Mouse (Mus musculus) forebrain, embryonic 13.5 days (tissue): ENCODE measurements at regions not wholly inside any gene's neighbourhood (a gene's known extent, or its start where the extent isn't known, plus 50 kb on each side); places are given as distances from the start of the nearest gene placed in this dataset.

Experiments
- ATAC-seq: fragments of 200-750 bp; cut with Nextera tagmentation; 2 replicates; pipeline ENCODE4 v1.8.0; 2017
- H3K27ac ChIP-seq: fragments of 300-500 bp; sonication (generic); 2 replicates; pipeline ENCODE4 v1.5.1; 2015; ENCODE audit warnings: inconsistent platforms, mild to moderate bottlenecking, moderate library complexity
- H3K27me3 ChIP-seq: fragments of 300-500 bp; sonication (generic); 2 replicates; pipeline ENCODE4 v1.6.1; 2015; ENCODE audit warnings: mild to moderate bottlenecking, inconsistent platforms
- H3K36me3 ChIP-seq: fragments of 300-500 bp; sonication (generic); 2 replicates; pipeline ENCODE4 v1.6.1; 2015; ENCODE audit warnings: mild to moderate bottlenecking, inconsistent platforms; ENCODE audit not compliant: poor library complexity, severe bottlenecking
- H3K4me1 ChIP-seq: fragments of 300-500 bp; sonication (generic); 2 replicates; pipeline ENCODE4 v1.6.1; 2015; ENCODE audit warnings: inconsistent platforms
- H3K4me2 ChIP-seq: fragments of 300-500 bp; sonication (generic); 2 replicates; pipeline ENCODE4 v1.6.1; 2015; ENCODE audit warnings: inconsistent platforms, mild to moderate bottlenecking, moderate library complexity
- H3K4me3 ChIP-seq: fragments of 300-500 bp; sonication (generic); 2 replicates; pipeline ENCODE4 v1.5.1; 2015; ENCODE audit warnings: mild to moderate bottlenecking, inconsistent platforms
- H3K9ac ChIP-seq: fragments of 300-500 bp; sonication (generic); 2 replicates; pipeline ENCODE4 v1.6.1; 2015; ENCODE audit warnings: mild to moderate bottlenecking, inconsistent platforms
- H3K9me3 ChIP-seq: fragments of 300-500 bp; sonication (generic); replicated peaks from 2 replicates; pipeline ENCODE4 v1.6.1; 2016; ENCODE audit warnings: inconsistent platforms
- WGBS: fragments of 180-500 bp; shearing (Covaris S2); methylation state at CpG from one replicate; pipeline ENCODE4 v1.1.7; 2015; 5-methylcytosine and 5-hydroxymethylcytosine counted together

GRCm38 (mm10) chr8:115881881-115882280 lies 174.3 kb upstream of the Maf start:
- Histone ChIP-seq H3K27me3 (no peaks in the 10 kb centered on the region), H3K27ac (no peak overlapping the region), H3K36me3 (no peaks in the 10 kb centered on the region), H3K4me1 (no peaks in the 10 kb centered on the region), H3K4me3 (no peak overlapping the region), H3K9ac (no peak overlapping the region), H3K9me3 (no peaks in the 10 kb centered on the region), H3K4me2 (no peak overlapping the region)
- no peak for ATAC-seq
- WGBS: 87% methylated on average over 8 of the region's 8 CpGs

- 24% methylated on average over 7 of the region's 7 CpGs for WGBS
- Histone ChIP-seq H3K4me2 (0 out of 2 replicates have a peak overlapping the region, but pooled peaks have one; percentile 21), H3K36me3 (no peaks in the 10 kb centered on the region), H3K4me1 (peaks cover 19% of the 10 kb centered on the region), H3K27me3 (no peaks in the 10 kb centered on the region), H3K27ac (no peak overlapping the region), H3K9ac (no peak overlapping the region), H3K9me3 (no peaks in the 10 kb centered on the region), H3K4me3 (no peak overlapping the region)
- ATAC-seq: peak; percentile 88
Measured at GRCm38 (mm10) chr8:115874789-115875188, 167.2 kb upstream of the Maf start.

GRCm38 (mm10) chr8:115871381-115871780 lies 163.8 kb upstream of the Maf start:
- H3K4me1 ChIP-seq: peaks cover 19% of the 10 kb centered on the region
- no peak overlapping the region for H3K9ac ChIP-seq
- H3K27me3 ChIP-seq: no peaks in the 10 kb centered on the region
- ATAC-seq: no peak
- no peak overlapping the region for H3K27ac ChIP-seq
- no peak overlapping the region for H3K4me2 ChIP-seq
- WGBS: 61% methylated on average over 5 of the region's 5 CpGs
- no peaks in the 10 kb centered on the region for H3K36me3 ChIP-seq
- no peaks in the 10 kb centered on the region for H3K9me3 ChIP-seq
- no peak overlapping the region for H3K4me3 ChIP-seq

- ATAC-seq: no peak
- H3K4me2 ChIP-seq: no peak overlapping the region
- no peaks in the 10 kb centered on the region for H3K27me3 ChIP-seq
- H3K9me3 ChIP-seq: no peaks in the 10 kb centered on the region
- no peak overlapping the region for H3K27ac ChIP-seq
- H3K9ac ChIP-seq: no peak overlapping the region
- H3K4me3 ChIP-seq: no peak overlapping the region
- H3K4me1 ChIP-seq: no peaks in the 10 kb centered on the region
- H3K36me3 ChIP-seq: no peaks in the 10 kb centered on the region
- 89% methylated on average over 3 of the region's 3 CpGs for whole genome bisulfite sequencing
Measured at GRCm38 (mm10) chr8:115861381-115861780, 153.8 kb upstream of the Maf start.

GRCm38 (mm10) chr8:115859406-115859805 lies 151.8 kb upstream of the Maf start:
- Histone ChIP-seq H3K9me3 (no peaks in the 10 kb centered on the region), H3K9ac (no peak overlapping the region), H3K4me1 (no peaks in the 10 kb centered on the region), H3K4me2 (no peak overlapping the region), H3K27me3 (no peaks in the 10 kb centered on the region), H3K4me3 (no peak overlapping the region), H3K27ac (no peak overlapping the region), H3K36me3 (no peaks in the 10 kb centered on the region)
- WGBS: 91% methylated on average over 8 of the region's 8 CpGs
- no peak for ATAC-seq

GRCm38 (mm10) chr8:115856816-115857215 lies 149.2 kb upstream of the Maf start:
- H3K36me3 ChIP-seq: no peaks in the 10 kb centered on the region
- H3K4me3 ChIP-seq: no peak overlapping the region
- 91% methylated on average over 10 of the region's 10 CpGs for WGBS
- no peaks in the 10 kb centered on the region for H3K4me1 ChIP-seq
- no peak overlapping the region for H3K4me2 ChIP-seq
- no peak for ATAC-seq
- no peak overlapping the region for H3K27ac ChIP-seq
- no peaks in the 10 kb centered on the region for H3K27me3 ChIP-seq
- H3K9me3 ChIP-seq: no peaks in the 10 kb centered on the region
- H3K9ac ChIP-seq: no peak overlapping the region

- no peak overlapping the region for H3K4me3 ChIP-seq
- no peaks in the 10 kb centered on the region for H3K27me3 ChIP-seq
- H3K4me1 ChIP-seq: no peaks in the 10 kb centered on the region
- no peaks in the 10 kb centered on the region for H3K36me3 ChIP-seq
- 92% methylated on average over 8 of the region's 8 CpGs for WGBS
- H3K27ac ChIP-seq: no peak overlapping the region
- H3K4me2 ChIP-seq: no peak overlapping the region
- H3K9ac ChIP-seq: no peak overlapping the region
- no peaks in the 10 kb centered on the region for H3K9me3 ChIP-seq
- ATAC-seq: no peak
Measured at GRCm38 (mm10) chr8:115855934-115856629, 148.5 kb upstream of the Maf start.

GRCm38 (mm10) chr8:115854209-115854900 lies 146.8 kb upstream of the Maf start:
- ATAC-seq: no peak
- no peak overlapping the region for H3K4me2 ChIP-seq
- H3K4me3 ChIP-seq: no peak overlapping the region
- H3K9me3 ChIP-seq: no peaks in the 10 kb centered on the region
- no peak overlapping the region for H3K9ac ChIP-seq
- 89% methylated on average over 9 of the region's 9 CpGs for WGBS
- no peak overlapping the region for H3K27ac ChIP-seq
- no peaks in the 10 kb centered on the region for H3K36me3 ChIP-seq
- no peaks in the 10 kb centered on the region for H3K27me3 ChIP-seq
- H3K4me1 ChIP-seq: no peaks in the 10 kb centered on the region

- 55% methylated on average over 1 of the region's 1 CpGs for WGBS
- H3K4me1 ChIP-seq: no peaks in the 10 kb centered on the region
- no peak overlapping the region for H3K27ac ChIP-seq
- H3K4me2 ChIP-seq: no peak overlapping the region
- H3K27me3 ChIP-seq: no peaks in the 10 kb centered on the region
- H3K9me3 ChIP-seq: no peaks in the 10 kb centered on the region
- ATAC-seq: no peak
- no peak overlapping the region for H3K4me3 ChIP-seq
- no peaks in the 10 kb centered on the region for H3K36me3 ChIP-seq
- no peak overlapping the region for H3K9ac ChIP-seq
Measured at GRCm38 (mm10) chr8:115850552-115850951, 143.0 kb upstream of the Maf start.

- no peak for ATAC-seq
- H3K4me3 ChIP-seq: no peak overlapping the region
Measured at GRCm38 (mm10) chr8:115833391-115833790, 125.8 kb upstream of the Maf start.

GRCm38 (mm10) chr8:115831675-115832074 lies 124.1 kb upstream of the Maf start:
- Histone ChIP-seq H3K4me2 (no peak overlapping the region), H3K9me3 (no peaks in the 10 kb centered on the region), H3K27ac (no peak overlapping the region), H3K4me3 (no peak overlapping the region), H3K27me3 (no peaks in the 10 kb centered on the region), H3K36me3 (no peaks in the 10 kb centered on the region), H3K4me1 (no peaks in the 10 kb centered on the region), H3K9ac (no peak overlapping the region)
- ATAC-seq: no peak
- WGBS: 0% methylated on average over 1 of the region's 1 CpGs

More at GRCm38 (mm10) chr8:115833391-115833790, 125.8 kb upstream of the Maf start:
- Histone ChIP-seq H3K27ac (no peak overlapping the region), H3K4me1 (no peaks in the 10 kb centered on the region), H3K4me2 (no peak overlapping the region), H3K9me3 (no peaks in the 10 kb centered on the region), H3K27me3 (no peaks in the 10 kb centered on the region), H3K9ac (no peak overlapping the region), H3K36me3 (no peaks in the 10 kb centered on the region)

- H3K27me3 ChIP-seq: no peaks in the 10 kb centered on the region
- no peak overlapping the region for H3K27ac ChIP-seq
- ATAC-seq: no peak
- no peak overlapping the region for H3K9ac ChIP-seq
- WGBS: 73% methylated on average over 4 of the region's 4 CpGs
- H3K36me3 ChIP-seq: no peaks in the 10 kb centered on the region
- no peaks in the 10 kb centered on the region for H3K9me3 ChIP-seq
- no peaks in the 10 kb centered on the region for H3K4me1 ChIP-seq
- no peak overlapping the region for H3K4me2 ChIP-seq
- H3K4me3 ChIP-seq: no peak overlapping the region
Measured at GRCm38 (mm10) chr8:115830012-115830662, 122.5 kb upstream of the Maf start.
